Mouse (Mus musculus) limb, embryonic 12.5 days (tissue): ENCODE results near the gene Trim63. TPM values are rescaled to one million over a fixed set of nuclear protein-coding genes. Genes with fewer than 3 reads are reported as not detected.
A peak's percentile ranks its signal among the peaks of the same experiment; 100 is the strongest.

ENCODE experiments used
- ATAC-seq: fragments of 200-750 bp; cut with Nextera tagmentation; 2 replicates; pipeline ENCODE4 v1.8.0; 2017; ENCODE audit warnings: low read depth, moderate TSS enrichment; ENCODE audit not compliant: insufficient number of reproducible peaks, insufficient read depth, low FRiP score, low TSS enrichment
- H3K27ac ChIP-seq: fragments of 300-500 bp; sonication (generic); 2 replicates; pipeline ENCODE4 v1.5.1; 2016; ENCODE audit warnings: mild to moderate bottlenecking, moderate library complexity
- H3K27me3 ChIP-seq: fragments of 300-500 bp; sonication (generic); 2 replicates; pipeline ENCODE4 v1.6.1; 2016; ENCODE audit warnings: mild to moderate bottlenecking, moderate library complexity
- H3K36me3 ChIP-seq: fragments of 300-500 bp; sonication (generic); 2 replicates; pipeline ENCODE4 v1.6.1; 2016; ENCODE audit warnings: mild to moderate bottlenecking, moderate library complexity
- H3K4me1 ChIP-seq: fragments of 300-500 bp; sonication (generic); replicated peaks from 2 replicates; pipeline ENCODE4 v1.6.1; 2016
- H3K4me2 ChIP-seq: fragments of 300-500 bp; sonication (generic); 2 replicates; pipeline ENCODE4 v1.6.1; 2016; ENCODE audit warnings: mild to moderate bottlenecking, moderate library complexity
- H3K4me3 ChIP-seq: fragments of 300-500 bp; sonication (generic); replicated peaks from 2 replicates; pipeline ENCODE4 v1.5.1; 2016; ENCODE audit warnings: mild to moderate bottlenecking
- H3K9ac ChIP-seq: fragments of 300-500 bp; sonication (generic); replicated peaks from 2 replicates; pipeline ENCODE4 v1.6.1; 2016; ENCODE audit warnings: mild to moderate bottlenecking, moderate library complexity
- H3K9me3 ChIP-seq: fragments of 300-500 bp; sonication (generic); 2 replicates; pipeline ENCODE4 v1.6.1; 2016; ENCODE audit warnings: mild to moderate bottlenecking, moderate library complexity
- WGBS: fragments of 180-500 bp; shearing (Covaris S2); methylation state at CpG from one replicate; pipeline ENCODE4 v1.1.7; 2016; 5-methylcytosine and 5-hydroxymethylcytosine counted together
- polyA plus RNA-seq: library from polyadenylated mRNA; unstranded; fragments of >200 nt; fragmentation: Nextera tagmentation; extraction: Ambion mirVana; gene quantifications from 2 replicates; pipeline ENCODE4 v1.2.1, GENCODE M21; 2016

Gene Trim63
- polyA plus RNA-seq, 1 experiment from 2014 or later, result 3.3 TPM

- H3K4me1 ChIP-seq, result peaks cover 34% of the 10 kb centered on the region
- 77% methylated on average over 5 of the region's 5 CpGs for WGBS
- H3K27ac ChIP-seq, result no peak overlapping the region
- no peaks in the 10 kb centered on the region for H3K9me3 ChIP-seq
- ATAC-seq, result no peak
- no peaks in the 10 kb centered on the region for H3K36me3 ChIP-seq
- H3K4me2 ChIP-seq, result no peak overlapping the region
- no peak overlapping the region for H3K9ac ChIP-seq
- H3K27me3 ChIP-seq, result peaks cover 17% of the 10 kb centered on the region
- no peak overlapping the region for H3K4me3 ChIP-seq
These were observed 38.8 kb downstream of the Trim63 start for GRCm38 (mm10) chr4:134353527-134354409.

GRCm38 (mm10) chr4:134355841-134356452, 41.0 kb downstream of the Trim63 start:
- no peak for ATAC-seq
- Histone ChIP-seq H3K4me2 (no peak overlapping the region), H3K4me3 (no peak overlapping the region), H3K27me3 (peaks cover 21% of the 10 kb centered on the region), H3K36me3 (no peaks in the 10 kb centered on the region), H3K27ac (no peak overlapping the region), H3K9me3 (no peaks in the 10 kb centered on the region), H3K9ac (no peak overlapping the region; the same call in 1 of the 2 replicates), H3K4me1 (peaks cover 37% of the 10 kb centered on the region)
- 37% methylated on average over 16 of the region's 16 CpGs for WGBS

- no peak overlapping the region for H3K4me3 ChIP-seq
- H3K27me3 ChIP-seq, result peaks cover 21% of the 10 kb centered on the region
- H3K9ac ChIP-seq, result peak overlapping the region; percentile 0; the same call in 1 of the 2 replicates
- peaks cover 40% of the 10 kb centered on the region for H3K4me1 ChIP-seq
- no peaks in the 10 kb centered on the region for H3K36me3 ChIP-seq
- no peaks in the 10 kb centered on the region for H3K9me3 ChIP-seq
- no peak for ATAC-seq
- H3K4me2 ChIP-seq, result peak overlapping the region; percentile 34
- no peak overlapping the region for H3K27ac ChIP-seq
- 20% methylated on average over 22 of the region's 22 CpGs for WGBS
These were observed 41.9 kb downstream of the Trim63 start for GRCm38 (mm10) chr4:134356591-134357460.

GRCm38 (mm10) chr4:134357461-134357771, 42.5 kb downstream of the Trim63 start:
- peaks cover 34% of the 10 kb centered on the region for H3K4me1 ChIP-seq
- H3K27ac ChIP-seq, result no peak overlapping the region
- WGBS, result 42% methylated on average over 17 of the region's 17 CpGs
- peak overlapping the region; percentile 34 for H3K4me2 ChIP-seq
- no peaks in the 10 kb centered on the region for H3K36me3 ChIP-seq
- H3K9ac ChIP-seq, result no peak overlapping the region
- H3K4me3 ChIP-seq, result no peak overlapping the region
- ATAC-seq, result no peak
- peaks cover 21% of the 10 kb centered on the region for H3K27me3 ChIP-seq
- no peaks in the 10 kb centered on the region for H3K9me3 ChIP-seq

GRCm38 (mm10) chr4:134359649-134360048, 44.7 kb downstream of the Trim63 start:
- no peak overlapping the region for H3K9ac ChIP-seq
- H3K27ac ChIP-seq, result no peak overlapping the region
- H3K4me1 ChIP-seq, result peaks cover 38% of the 10 kb centered on the region
- H3K4me3 ChIP-seq, result no peak overlapping the region
- no peak overlapping the region for H3K4me2 ChIP-seq
- peaks cover 26% of the 10 kb centered on the region for H3K27me3 ChIP-seq
- H3K36me3 ChIP-seq, result no peaks in the 10 kb centered on the region
- H3K9me3 ChIP-seq, result no peaks in the 10 kb centered on the region
- WGBS, result 91% methylated on average over 6 of the region's 6 CpGs
- no peak for ATAC-seq

GRCm38 (mm10) chr4:134361215-134361614, 46.3 kb downstream of the Trim63 start:
- Histone ChIP-seq H3K4me2 (no peak overlapping the region), H3K36me3 (no peaks in the 10 kb centered on the region), H3K27ac (peak overlapping the region; percentile 18), H3K27me3 (peaks cover 33% of the 10 kb centered on the region), H3K9me3 (no peaks in the 10 kb centered on the region), H3K4me3 (no peak overlapping the region), H3K9ac (no peak overlapping the region), H3K4me1 (peaks cover 38% of the 10 kb centered on the region)
- WGBS, result 14% methylated on average over 5 of the region's 5 CpGs
- peak; percentile 40; the same call in 1 of the 2 replicates for ATAC-seq

GRCm38 (mm10) chr4:134362124-134362523, 47.2 kb downstream of the Trim63 start:
- Histone ChIP-seq H3K9me3 (no peaks in the 10 kb centered on the region), H3K36me3 (no peaks in the 10 kb centered on the region), H3K4me3 (no peak overlapping the region), H3K4me1 (peaks cover 33% of the 10 kb centered on the region), H3K4me2 (no peak overlapping the region), H3K27me3 (peaks cover 38% of the 10 kb centered on the region), H3K27ac (no peak overlapping the region), H3K9ac (no peak overlapping the region)
- WGBS, result 69% methylated on average over 9 of the region's 9 CpGs
- ATAC-seq, result no peak

GRCm38 (mm10) chr4:134362586-134362985, 47.7 kb downstream of the Trim63 start:
- WGBS, result 27% methylated on average over 9 of the region's 9 CpGs
- Histone ChIP-seq H3K9me3 (no peaks in the 10 kb centered on the region), H3K4me2 (no peak overlapping the region; the same call in 1 of the 2 replicates), H3K27me3 (peaks cover 35% of the 10 kb centered on the region), H3K36me3 (no peaks in the 10 kb centered on the region), H3K4me3 (no peak overlapping the region), H3K4me1 (peaks cover 28% of the 10 kb centered on the region), H3K9ac (no peak overlapping the region), H3K27ac (no peak overlapping the region)
- ATAC-seq, result no peak

- peaks cover 44% of the 10 kb centered on the region for H3K27me3 ChIP-seq
- peaks cover 31% of the 10 kb centered on the region for H3K4me1 ChIP-seq
- ATAC-seq, result no peak
- H3K36me3 ChIP-seq, result no peaks in the 10 kb centered on the region
- no peak overlapping the region for H3K4me3 ChIP-seq
- no peak overlapping the region for H3K9ac ChIP-seq
- H3K4me2 ChIP-seq, result peak overlapping the region; percentile 20; the same call in 1 of the 2 replicates
- WGBS, result 36% methylated on average over 5 of the region's 5 CpGs
- H3K27ac ChIP-seq, result peak overlapping the region; percentile 37; the same call in 1 of the 2 replicates
- H3K9me3 ChIP-seq, result no peaks in the 10 kb centered on the region
These were observed 50.4 kb downstream of the Trim63 start for GRCm38 (mm10) chr4:134365280-134365679.

GRCm38 (mm10) chr4:134370649-134371221, 55.8 kb downstream of the Trim63 start:
- Histone ChIP-seq H3K4me1 (peaks cover 27% of the 10 kb centered on the region), H3K9ac (peak overlapping the region; percentile 47; the same call in 1 of the 2 replicates), H3K4me3 (peak overlapping the region; percentile 55), H3K27ac (no peak overlapping the region), H3K9me3 (no peaks in the 10 kb centered on the region), H3K36me3 (no peaks in the 10 kb centered on the region), H3K27me3 (peaks cover 56% of the 10 kb centered on the region), H3K4me2 (peak overlapping the region; percentile 91)
- 2% methylated on average over 18 of the region's 18 CpGs for WGBS
- ATAC-seq, result 0 out of 2 replicates have a peak, but pooled peaks have one; percentile 5
